Comparison of ENCODE assay signal across 21 mouse cellular contexts in the genomic region with DNA sequence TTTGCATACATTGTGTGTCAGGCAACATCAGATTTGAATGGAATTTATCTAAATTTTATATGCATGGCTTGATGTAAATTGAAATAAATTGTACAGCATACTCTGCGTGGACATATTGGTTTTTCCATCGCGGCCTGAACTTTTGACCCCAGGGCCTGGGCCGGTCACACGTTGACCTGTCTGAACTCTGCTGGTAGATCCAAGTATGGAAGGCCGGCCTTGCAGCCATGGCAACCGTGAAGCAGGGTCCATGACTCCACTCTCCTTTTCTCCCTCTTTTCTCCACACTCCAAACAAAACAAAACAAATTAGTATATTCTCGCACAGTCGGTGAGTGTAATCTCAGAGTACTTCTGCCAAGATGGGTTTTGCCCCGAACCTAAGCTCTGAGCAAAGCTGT.
DNase-seq lines count a peak whose midpoint lies in the region; ATAC-seq and TF ChIP-seq lines count a peak whose summit lies in the region.
"Had no signal": no experiment of that assay in that cellular context is flagged by ENCODE, and none has a peak within 500 bp of the region (broad histone marks: within the 10 kb centered on the region; RNA-seq: fewer than 3 reads in every experiment).

No protein-coding gene starts in this region.

- peaks cover 38% of the 10 kb centered on the region for H3K4me1 ChIP-seq in hindbrain, embryonic 10.5 days (replicated peaks)
- peaks cover 5% of the 10 kb centered on the region for H3K4me1 ChIP-seq in hindbrain, embryonic 16.5 days (ENCODE audit: control insufficient read depth, insufficient read depth, low read depth, low read length)
- H3K4me1 ChIP-seq in midbrain, embryonic 11.5 days (ENCODE audit: control insufficient read depth, insufficient read depth, low read length): peaks cover 22% of the 10 kb centered on the region
- peaks cover 17% of the 10 kb centered on the region for H3K4me1 ChIP-seq in midbrain, embryonic 15.5 days
- H3K4me1 ChIP-seq in liver, postnatal 0 days (ENCODE audit: insufficient read depth): no peaks in the 10 kb centered on the region; the same call in 1 of the 2 replicates
- H3K4me1 ChIP-seq in neural tube, embryonic 15.5 days: peaks cover 38% of the 10 kb centered on the region
- H3K4me1 ChIP-seq: limb, embryonic 13.5 days had no signal

- no peaks in the 10 kb centered on the region for H3K36me3 ChIP-seq in hindbrain, embryonic 10.5 days
- no peaks in the 10 kb centered on the region for H3K36me3 ChIP-seq in hindbrain, embryonic 16.5 days (ENCODE audit: control insufficient read depth, insufficient read depth, low read length)
- no peaks in the 10 kb centered on the region for H3K36me3 ChIP-seq in midbrain, embryonic 11.5 days (ENCODE audit: control insufficient read depth, insufficient read depth, low read length)
- H3K36me3 ChIP-seq in midbrain, embryonic 15.5 days (replicated peaks): no peaks in the 10 kb centered on the region
- H3K36me3 ChIP-seq in liver, postnatal 0 days (replicated peaks; ENCODE audit: insufficient read depth, low read length): no peaks in the 10 kb centered on the region
- no peaks in the 10 kb centered on the region for H3K36me3 ChIP-seq in neural tube, embryonic 15.5 days
- H3K36me3 ChIP-seq: embryonic facial prominence, embryonic 12.5 days; G1E; hindbrain, embryonic 15.5 days; kidney, embryonic 15.5 days; limb, embryonic 13.5 days; midbrain, embryonic 12.5 days had no signal

- no peaks in the 10 kb centered on the region for H3K9me3 ChIP-seq in hindbrain, embryonic 10.5 days
- no peaks in the 10 kb centered on the region for H3K9me3 ChIP-seq in hindbrain, embryonic 16.5 days (ENCODE audit: control insufficient read depth, low read length)
- no peaks in the 10 kb centered on the region for H3K9me3 ChIP-seq in midbrain, embryonic 11.5 days (ENCODE audit: control insufficient read depth, low read length)
- no peaks in the 10 kb centered on the region for H3K9me3 ChIP-seq in midbrain, embryonic 15.5 days
- H3K9me3 ChIP-seq in liver, postnatal 0 days (ENCODE audit: low read length): no peaks in the 10 kb centered on the region
- H3K9me3 ChIP-seq in neural tube, embryonic 15.5 days (replicated peaks): no peaks in the 10 kb centered on the region
- H3K9me3 ChIP-seq: embryonic facial prominence, embryonic 12.5 days; G1E; hindbrain, embryonic 15.5 days; kidney, embryonic 15.5 days; limb, embryonic 13.5 days; midbrain, embryonic 12.5 days had no signal

- H3K4me3 ChIP-seq in hindbrain, embryonic 10.5 days: no peak overlapping the region
- no peak overlapping the region for H3K4me3 ChIP-seq in hindbrain, embryonic 16.5 days (ENCODE audit: low read length)
- no peak overlapping the region for H3K4me3 ChIP-seq in midbrain, embryonic 11.5 days (ENCODE audit: low read depth, low read length)
- no peak overlapping the region for H3K4me3 ChIP-seq in midbrain, embryonic 15.5 days
- no peak overlapping the region for H3K4me3 ChIP-seq in liver, postnatal 0 days (ENCODE audit: low read depth, low read length)
- no peak overlapping the region for H3K4me3 ChIP-seq in neural tube, embryonic 15.5 days (replicated peaks)
- H3K4me3 ChIP-seq: embryonic facial prominence, embryonic 12.5 days; erythroblast, embryonic 14.5 days; hindbrain, embryonic 15.5 days; kidney, embryonic 15.5 days; limb, embryonic 13.5 days; midbrain, embryonic 12.5 days had no signal

- no peak for TF ChIP-seq CTCF in liver, postnatal 0 days (IDR thresholded peaks at IDR 0.05; ENCODE audit: low read depth)

- 13% methylated on average over 10 of the region's 10 CpGs for WGBS in hindbrain, embryonic 10.5 days
- 12% methylated on average over 10 of the region's 10 CpGs for WGBS in hindbrain, embryonic 16.5 days
- WGBS in midbrain, embryonic 11.5 days: 8% methylated on average over 10 of the region's 10 CpGs
- WGBS in midbrain, embryonic 15.5 days: 11% methylated on average over 10 of the region's 10 CpGs
- WGBS in liver, postnatal 0 days (ENCODE audit: insufficient replicate concordance): 55% methylated on average over 10 of the region's 10 CpGs
- 10% methylated on average over 10 of the region's 10 CpGs for WGBS in neural tube, embryonic 15.5 days

- intact Hi-C loops in heart, postnatal 25 days (cut with DNase I): loop anchor here (5.0 kb wide), 1 partner anchor 90 kb away; no protein-coding TSS in a partner anchor

- H3K27ac ChIP-seq in hindbrain, embryonic 10.5 days: no peak overlapping the region
- H3K27ac ChIP-seq in hindbrain, embryonic 16.5 days (ENCODE audit: low read depth, low read length): no peak overlapping the region
- no peak overlapping the region for H3K27ac ChIP-seq in midbrain, embryonic 11.5 days (ENCODE audit: low read depth, low read length)
- H3K27ac ChIP-seq in midbrain, embryonic 15.5 days: no peak overlapping the region
- no peak overlapping the region for H3K27ac ChIP-seq in liver, postnatal 0 days (ENCODE audit: low read depth)
- H3K27ac ChIP-seq in neural tube, embryonic 15.5 days (replicated peaks): peak overlapping the region; percentile 6
- H3K27ac ChIP-seq: embryonic facial prominence, embryonic 12.5 days; kidney, embryonic 15.5 days; limb, embryonic 13.5 days; midbrain, embryonic 12.5 days had no signal

- no peak overlapping the region for H3K9ac ChIP-seq in hindbrain, embryonic 16.5 days (ENCODE audit: low read depth, low read length)
- no peak overlapping the region for H3K9ac ChIP-seq in midbrain, embryonic 11.5 days (ENCODE audit: low read length)
- H3K9ac ChIP-seq in midbrain, embryonic 15.5 days: no peak overlapping the region
- H3K9ac ChIP-seq in liver, postnatal 0 days (replicated peaks): no peak overlapping the region
- H3K9ac ChIP-seq in neural tube, embryonic 15.5 days (replicated peaks): no peak overlapping the region
- H3K9ac ChIP-seq: embryonic facial prominence, embryonic 12.5 days; hindbrain, embryonic 15.5 days; kidney, embryonic 15.5 days; limb, embryonic 13.5 days; midbrain, embryonic 12.5 days had no signal

- no peak overlapping the region for H3K4me2 ChIP-seq in hindbrain, embryonic 16.5 days (ENCODE audit: low read length)
- no peak overlapping the region for H3K4me2 ChIP-seq in midbrain, embryonic 11.5 days
- H3K4me2 ChIP-seq in midbrain, embryonic 15.5 days: no peak overlapping the region
- no peak overlapping the region for H3K4me2 ChIP-seq in liver, postnatal 0 days (ENCODE audit: low read depth, low read length)
- no peak overlapping the region for H3K4me2 ChIP-seq in neural tube, embryonic 15.5 days
- H3K4me2 ChIP-seq: embryonic facial prominence, embryonic 12.5 days; hindbrain, embryonic 15.5 days; kidney, embryonic 15.5 days; limb, embryonic 13.5 days; midbrain, embryonic 12.5 days had no signal

- DNase-seq in hindbrain, embryonic 10.5 days (ENCODE audit: low spot score): peak; percentile 70
- DNase-seq in midbrain, embryonic 11.5 days (ENCODE audit: low spot score, missing footprints): peak; percentile 90
- peak; percentile 30 for DNase-seq in liver, postnatal 0 days
- no peak for DNase-seq in layer of hippocampus, adult 11-12 months (ENCODE audit: low spot score)
- DNase-seq in heart, postnatal 25 days (ENCODE audit: low spot score): no peak
- DNase-seq: cerebellum, adult 11-12 months; gastrocnemius, postnatal 25 days; lung, adult 2 months; right cerebral cortex, postnatal 14 days had no signal

- ATAC-seq in hindbrain, embryonic 16.5 days: no peak
- peak; percentile 50; the same call in 1 of the 2 replicates for ATAC-seq in midbrain, embryonic 11.5 days (ENCODE audit: low FRiP score)
- ATAC-seq in midbrain, embryonic 15.5 days (replicated peaks): no peak
- ATAC-seq in liver, postnatal 0 days: peak; percentile 61
- no peak for ATAC-seq in neural tube, embryonic 15.5 days (ENCODE audit: low FRiP score)
- ATAC-seq: forebrain, embryonic 16.5 days; intestine, postnatal 0 days had no signal

- peaks cover 39% of the 10 kb centered on the region for H3K27me3 ChIP-seq in hindbrain, embryonic 10.5 days (ENCODE audit: insufficient read depth, poor library complexity, severe bottlenecking)
- no peaks in the 10 kb centered on the region for H3K27me3 ChIP-seq in hindbrain, embryonic 16.5 days (replicated peaks; ENCODE audit: control insufficient read depth, insufficient read depth, low read length)
- no peaks in the 10 kb centered on the region for H3K27me3 ChIP-seq in midbrain, embryonic 11.5 days (ENCODE audit: control insufficient read depth, insufficient read depth, low read length)
- no peaks in the 10 kb centered on the region for H3K27me3 ChIP-seq in midbrain, embryonic 15.5 days (replicated peaks)
- no peaks in the 10 kb centered on the region for H3K27me3 ChIP-seq in liver, postnatal 0 days (ENCODE audit: insufficient read depth, low read length)
- H3K27me3 ChIP-seq in neural tube, embryonic 15.5 days (replicated peaks): no peaks in the 10 kb centered on the region
- H3K27me3 ChIP-seq: embryonic facial prominence, embryonic 12.5 days; hindbrain, embryonic 15.5 days; midbrain, embryonic 12.5 days had no signal

- TF ChIP-seq EP300 in liver, postnatal 0 days (IDR thresholded peaks at IDR 0.05; ENCODE audit: low read depth): no peak

Comparison
In these comparisons a context has a peak if more than half of its experiments do, and no peak if none do; other contexts are left out.
1. ATAC-seq: peak in midbrain, embryonic 11.5 days (single experiment) and liver, postnatal 0 days (single experiment); none in hindbrain, embryonic 16.5 days (single experiment), midbrain, embryonic 15.5 days (single experiment) and neural tube, embryonic 15.5 days (single experiment).
2. DNase-seq: peak in hindbrain, embryonic 10.5 days (single experiment), midbrain, embryonic 11.5 days (single experiment) and liver, postnatal 0 days (single experiment); none in layer of hippocampus, adult 11-12 months (single experiment) and heart, postnatal 25 days (single experiment).